Mouse (Mus musculus): ENCODE data around the gene Pgc.
A peak's percentile ranks its signal among the peaks of the same experiment; 100 is the strongest.

Gene Pgc

DNA sequence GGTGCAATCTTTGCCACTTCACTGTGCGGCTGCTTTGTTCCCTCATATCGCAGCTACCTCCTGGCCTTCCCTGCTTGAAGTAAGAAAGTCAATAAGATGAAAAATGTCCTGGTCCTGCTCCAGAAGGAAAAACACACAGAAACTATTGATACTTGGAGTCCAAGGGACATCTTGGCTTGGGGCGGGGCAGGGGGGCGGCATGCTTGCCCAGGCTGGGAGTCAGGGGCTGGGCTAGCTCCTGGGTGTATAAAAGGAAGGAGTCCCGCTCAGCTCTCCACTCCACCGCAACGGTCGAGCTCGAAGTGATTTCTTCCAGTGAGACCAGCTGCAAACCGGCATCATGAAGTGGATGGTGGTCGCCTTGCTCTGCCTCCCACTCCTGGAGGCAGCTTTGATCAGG, at the start of gene Pgc:
Pgc (plus strand) TSS at position 277 of the 400 bp plus-strand sequence.
- DNase-seq: no peak

DNA sequence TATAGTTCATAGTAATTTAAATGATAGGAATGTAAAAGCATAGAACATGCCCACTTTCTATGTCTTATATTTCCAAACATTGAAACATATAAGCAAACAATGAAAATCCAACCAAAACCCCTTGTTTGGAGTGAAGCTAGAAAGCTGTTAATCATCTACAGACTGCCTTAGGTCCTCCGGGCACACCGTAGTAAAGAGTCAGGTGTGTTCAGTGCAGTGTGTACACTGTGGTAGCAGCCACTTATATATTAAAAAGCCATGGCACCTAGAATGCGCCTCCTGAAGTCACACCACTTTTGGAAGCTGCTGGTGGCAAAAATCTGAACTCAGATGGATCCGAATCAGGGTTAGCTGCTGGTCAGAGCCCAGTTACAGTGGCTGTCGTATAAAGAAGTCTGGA, 48.4 kb upstream of the Pgc start:
- DNase-seq: no peak

DNA sequence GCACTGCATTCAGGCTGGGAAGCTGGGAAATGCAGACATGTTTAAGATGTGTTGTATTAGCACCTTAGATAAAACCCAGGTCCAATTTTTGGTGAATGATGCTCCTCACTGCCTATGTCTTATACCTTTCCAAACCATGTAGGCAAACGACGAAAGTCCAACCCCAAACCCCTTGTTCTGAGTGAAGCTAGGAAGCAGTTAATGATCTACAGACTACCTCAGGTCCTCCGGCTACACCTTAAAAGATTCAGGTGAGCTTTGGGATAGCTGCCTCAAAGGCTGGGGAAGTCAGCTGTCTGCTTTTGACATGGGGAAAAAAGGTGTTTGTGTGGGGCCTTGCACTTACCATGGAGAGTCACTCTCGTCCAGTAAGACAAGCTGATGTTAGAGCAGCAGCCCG, 47.9 kb upstream of the Pgc start:
- no peak for DNase-seq

DNA sequence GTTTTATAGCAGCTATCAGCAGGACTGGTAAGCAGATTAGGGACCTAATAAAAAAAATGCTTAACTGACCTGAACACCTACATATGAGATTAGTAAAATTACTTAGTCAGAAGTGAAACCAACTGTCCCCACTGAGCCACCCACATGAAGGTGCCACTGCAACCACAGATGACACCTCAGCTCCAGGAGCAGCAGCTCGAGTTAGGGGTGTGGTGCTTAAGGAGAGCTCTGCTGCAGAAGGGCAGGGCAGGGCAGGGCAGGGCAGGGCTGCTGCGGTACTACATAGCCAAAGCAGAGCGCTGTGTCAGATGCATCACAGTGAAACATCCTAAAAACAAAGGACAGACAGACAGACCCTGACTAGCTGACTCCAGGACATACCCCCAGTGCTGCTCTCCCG, 43.8 kb upstream of the Pgc start:
- DNase-seq: no peak

DNA sequence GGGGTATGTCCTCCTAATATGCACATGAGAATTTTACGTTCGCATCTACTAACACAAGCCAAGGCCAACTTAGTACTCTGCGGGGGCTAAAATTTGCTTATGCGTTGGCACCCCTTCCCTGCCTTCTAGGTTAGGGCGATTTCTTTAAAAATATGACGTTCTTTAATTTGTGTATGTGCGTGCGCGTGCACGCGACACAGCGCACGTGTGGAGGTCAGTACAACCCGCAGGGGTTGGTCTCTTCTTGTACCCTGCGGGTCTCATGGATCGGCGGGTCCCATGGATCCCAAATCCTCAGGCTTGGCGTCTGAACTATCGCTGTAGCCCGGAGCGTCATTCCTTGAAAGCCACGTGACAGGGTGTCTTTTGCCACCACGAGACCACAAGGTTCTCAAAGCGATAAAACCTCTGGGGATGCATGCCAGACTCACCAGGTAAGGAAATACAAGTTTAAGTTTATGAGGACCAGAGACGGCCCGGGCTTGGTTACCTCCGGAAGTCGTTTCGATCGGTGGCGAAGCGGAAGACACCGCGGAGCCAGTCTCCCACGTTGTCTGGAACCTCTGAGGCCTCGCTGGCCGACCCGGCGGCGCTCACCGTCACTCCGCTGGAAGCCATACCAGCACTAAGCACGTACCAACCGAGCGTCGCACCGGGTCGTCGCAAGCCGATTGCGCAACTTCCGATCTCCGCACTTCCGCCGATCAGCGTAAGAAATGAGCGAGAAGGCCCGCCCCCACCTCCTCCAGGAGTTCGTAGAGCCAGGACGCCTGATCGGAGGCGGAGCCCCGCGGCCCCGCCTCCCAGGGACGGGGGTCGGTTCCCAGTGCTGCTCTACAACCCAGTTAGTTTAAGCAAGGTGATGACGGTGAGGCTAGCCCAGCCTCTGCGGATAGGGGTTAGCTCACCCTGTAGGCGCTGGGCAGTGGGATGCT, 39.0 kb upstream of the Pgc start:
- peak; percentile 92 for DNase-seq

DNA sequence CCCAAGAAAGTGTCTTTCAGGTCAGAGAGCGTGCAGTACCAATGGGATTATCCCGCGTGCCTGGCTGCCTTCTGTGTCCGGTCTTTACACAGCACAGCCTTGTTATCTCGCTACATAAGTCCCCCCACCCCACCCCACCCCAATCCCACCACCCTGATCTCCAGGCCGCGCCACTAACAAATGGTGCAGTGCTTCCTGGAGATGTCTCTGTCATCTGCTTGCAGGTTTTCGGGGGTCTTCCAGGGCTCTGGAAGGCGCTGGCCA, 38.4 kb upstream of the Pgc start, which contains the start of gene Tomm6:
Tomm6 (minus strand) TSS at position 43 of the 264 bp plus-strand sequence.
- no peak for DNase-seq

DNA sequence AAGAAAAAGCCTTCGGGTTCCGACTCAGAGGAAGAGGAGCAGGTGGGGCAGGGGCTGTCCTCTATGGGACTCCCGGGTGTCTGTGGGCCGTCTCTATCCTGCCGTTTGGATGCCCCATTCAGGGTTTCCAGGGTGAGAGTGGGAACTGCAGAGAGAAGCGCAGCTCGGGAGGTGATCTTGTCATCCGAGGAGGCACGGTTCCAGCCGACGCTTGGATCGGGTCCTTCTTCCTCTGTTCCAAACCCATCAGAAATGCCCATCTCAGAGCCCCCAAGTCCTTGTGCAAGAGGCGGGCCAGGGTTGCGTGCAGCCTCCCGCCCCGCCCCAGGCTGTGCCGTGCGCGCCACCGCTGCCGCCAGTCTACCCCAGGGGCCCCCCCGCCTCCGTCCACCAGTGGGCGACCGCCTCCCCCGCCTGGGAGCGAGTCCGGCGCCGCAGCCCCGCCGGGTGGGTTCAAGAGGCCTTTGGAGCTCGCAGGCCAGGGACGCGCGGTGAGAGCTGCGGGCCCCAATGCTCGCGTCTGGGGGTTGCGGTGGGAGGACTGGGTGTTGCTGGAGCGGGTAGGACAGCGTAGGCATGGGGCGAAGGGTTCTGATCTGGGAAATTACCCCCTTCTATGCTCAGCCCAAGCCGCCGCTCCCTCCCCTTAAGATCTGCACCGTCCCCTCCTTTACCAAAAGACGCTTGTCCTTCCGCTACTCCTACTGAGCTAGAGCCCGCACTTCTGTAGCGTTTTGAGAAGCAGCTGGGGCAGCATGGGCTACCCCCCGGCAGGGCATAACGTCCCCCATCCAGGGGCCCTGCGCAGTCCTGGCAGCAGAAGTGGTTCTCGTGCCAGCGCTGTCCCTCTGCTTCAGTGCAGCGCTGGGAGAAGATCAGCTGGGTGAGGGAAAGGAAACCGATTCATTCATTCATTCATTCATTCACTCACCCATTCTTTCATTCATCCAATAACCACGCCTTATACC, 37.8 kb upstream of the Pgc start, which contains the start of gene Frs3:
Frs3 (plus strand) TSS at position 423 of the 968 bp plus-strand sequence.
- DNase-seq: peak; percentile 57

DNA sequence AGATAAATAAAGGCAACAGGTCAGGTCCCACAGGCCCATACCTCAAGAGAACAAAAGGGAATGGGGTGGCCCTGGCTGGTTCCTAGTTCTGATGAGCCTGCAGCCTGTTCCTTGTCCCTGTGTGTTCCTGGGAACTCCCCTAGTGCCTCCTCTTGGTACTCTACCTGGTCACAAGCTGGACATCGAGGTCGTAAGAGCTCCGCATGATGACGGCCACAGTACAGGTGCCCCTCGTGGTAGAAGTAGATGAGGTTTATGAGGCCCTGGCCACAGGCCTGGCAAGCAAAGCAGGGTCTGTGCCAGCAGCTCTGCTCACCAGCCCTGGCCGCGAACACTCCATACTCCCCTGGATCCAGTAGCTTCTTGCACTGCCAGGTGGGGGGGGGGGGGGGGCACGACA, 36.7 kb upstream of the Pgc start:
- no peak for DNase-seq

DNA sequence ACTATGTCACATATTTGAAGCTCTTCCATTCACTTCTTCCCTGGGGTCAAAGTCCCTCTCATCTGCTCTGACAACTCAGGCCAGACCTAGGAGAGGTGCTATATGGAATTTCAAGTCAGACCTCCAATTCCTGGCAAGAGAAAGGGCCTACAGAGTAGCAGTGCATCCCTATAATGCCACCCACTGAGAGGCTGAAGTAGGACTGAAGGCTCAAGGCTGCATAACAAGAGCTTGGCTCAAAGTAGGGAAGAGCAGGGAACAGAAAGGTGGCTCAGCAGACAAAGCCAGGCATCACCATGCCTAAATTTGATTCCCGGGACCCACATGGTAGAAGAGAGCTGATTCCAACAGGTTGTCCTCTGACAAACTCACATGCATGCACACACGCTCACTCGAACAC, 35.0 kb upstream of the Pgc start:
- no peak for DNase-seq

DNA sequence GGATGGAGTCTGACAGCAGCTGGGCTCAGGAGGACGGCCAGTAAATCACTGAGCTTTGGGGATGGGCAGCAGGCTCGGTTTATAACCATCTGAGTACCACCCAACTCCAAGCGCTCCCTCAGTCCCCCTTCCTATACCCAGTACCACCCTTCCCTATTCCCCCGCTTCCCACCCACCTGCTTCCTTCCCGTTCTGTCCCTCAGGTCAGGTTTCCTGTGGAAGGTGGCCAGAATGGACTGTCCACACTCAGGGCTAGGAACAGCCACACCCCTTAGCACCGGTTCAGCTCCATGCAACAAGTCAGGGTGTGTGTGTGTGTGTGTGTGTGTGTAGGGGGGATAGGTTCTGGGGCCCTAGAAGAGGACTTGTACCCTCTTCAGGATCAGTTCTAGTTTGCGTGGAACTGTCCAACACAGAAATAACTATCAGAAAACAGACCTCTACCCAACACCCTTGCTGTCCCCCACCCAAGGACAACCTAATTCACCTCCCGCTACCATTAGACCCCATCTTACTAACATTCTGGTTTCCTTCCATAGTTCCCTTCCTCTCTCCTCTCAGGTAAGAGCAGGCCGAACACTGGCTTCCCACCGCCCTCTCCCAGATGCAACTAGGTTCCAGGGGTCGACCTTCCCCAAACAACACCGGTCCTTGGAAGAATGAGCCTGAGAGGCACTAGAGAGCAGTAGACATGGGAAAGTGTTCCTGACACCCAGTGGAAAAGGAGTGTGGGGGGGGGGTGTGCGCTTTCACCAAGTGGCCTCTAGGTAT, 32.8 kb upstream of the Pgc start:
- no peak for DNase-seq

DNA sequence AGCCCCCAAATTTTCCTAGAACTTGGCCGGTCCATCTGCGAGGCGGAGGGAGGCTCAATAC, 32.4 kb upstream of the Pgc start, which contains the start of gene Gm21981:
Gm21981 (minus strand) TSS at position 14 of the 61 bp plus-strand sequence.
- DNase-seq: no peak

DNA sequence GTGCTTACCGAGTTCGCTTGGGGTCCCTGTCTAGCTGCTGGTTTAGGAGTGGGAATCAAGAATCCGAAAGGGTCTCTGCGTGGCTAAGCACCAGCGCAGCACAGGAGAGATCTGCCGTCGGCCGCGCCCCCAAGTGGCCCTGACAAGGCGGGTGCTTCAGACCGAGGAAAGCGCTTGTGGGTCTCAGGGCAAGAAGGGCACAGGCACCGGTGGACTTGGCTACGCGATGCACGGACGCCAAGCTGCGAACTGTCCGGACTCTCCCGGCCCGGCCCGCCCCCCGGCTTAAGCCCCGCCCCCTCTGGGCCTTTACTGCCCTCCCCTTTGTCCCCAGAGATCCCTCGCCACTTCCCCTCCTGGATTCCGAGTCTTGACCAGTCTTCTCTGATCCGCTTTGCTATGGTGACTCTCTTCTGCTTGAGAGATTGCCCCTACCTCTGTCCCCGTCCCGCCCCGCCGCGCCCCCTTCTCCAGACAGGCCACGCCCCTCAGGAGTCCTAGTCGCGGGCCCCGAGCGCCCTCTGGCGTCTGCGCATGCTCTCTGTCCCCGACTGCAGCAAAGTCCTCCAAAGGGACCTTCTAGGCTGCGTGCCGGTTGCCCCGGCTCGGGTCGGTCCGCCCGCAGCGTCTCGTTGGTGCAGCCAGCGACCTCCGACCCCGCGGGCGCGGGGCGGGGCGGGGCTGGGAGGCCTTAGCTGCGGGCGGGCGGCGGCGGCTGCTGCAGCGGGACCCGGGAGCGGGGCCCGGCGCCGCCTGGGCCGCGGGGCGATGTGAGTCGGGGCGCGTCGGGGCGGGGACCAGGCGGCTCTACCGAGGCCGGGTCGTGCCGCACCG, 31.9 kb upstream of the Pgc start, which contains the start of gene Prickle4:
Prickle4 (minus strand) TSS at position 234 of the 834 bp plus-strand sequence.
- DNase-seq: peak; percentile 97

DNA sequence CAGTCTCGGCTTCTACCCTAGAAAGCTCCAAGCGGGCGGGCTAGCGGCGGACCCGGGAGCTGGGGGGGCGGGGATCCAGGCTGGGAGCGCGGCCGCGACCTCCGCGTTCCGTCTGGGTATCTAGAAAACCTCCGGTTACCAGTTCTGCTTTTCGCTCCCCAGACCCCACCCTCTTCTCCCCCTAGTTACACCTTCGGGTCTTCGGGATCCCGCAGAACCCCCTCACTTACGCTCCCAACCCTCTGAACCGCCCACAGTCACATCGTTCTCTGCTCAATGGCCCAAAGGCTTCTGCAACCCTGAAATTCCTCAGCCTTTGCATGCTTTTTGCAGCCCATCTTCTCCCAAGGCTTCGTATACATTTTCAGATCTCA, 31.3 kb upstream of the Pgc start:
- no peak for DNase-seq

DNA sequence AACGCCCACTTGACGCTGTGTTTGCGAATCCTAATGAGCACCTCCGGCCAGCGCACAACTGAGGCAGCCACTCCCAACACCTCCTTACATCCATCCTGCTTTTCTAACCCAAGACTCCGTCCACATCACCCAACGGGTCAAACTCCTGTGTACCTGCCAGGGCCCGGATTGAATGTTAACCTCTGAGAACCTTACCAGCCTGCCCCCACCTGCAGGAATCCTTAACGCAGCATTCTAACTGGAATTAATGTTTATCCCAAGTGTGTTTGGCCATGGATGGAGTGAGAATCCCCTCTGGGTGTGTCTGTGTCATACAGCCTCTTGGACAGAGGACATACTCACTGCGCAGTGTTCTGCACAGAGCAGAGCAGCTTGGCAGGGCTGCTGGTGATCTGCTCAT, 28.5 kb upstream of the Pgc start:
- DNase-seq: no peak

DNA sequence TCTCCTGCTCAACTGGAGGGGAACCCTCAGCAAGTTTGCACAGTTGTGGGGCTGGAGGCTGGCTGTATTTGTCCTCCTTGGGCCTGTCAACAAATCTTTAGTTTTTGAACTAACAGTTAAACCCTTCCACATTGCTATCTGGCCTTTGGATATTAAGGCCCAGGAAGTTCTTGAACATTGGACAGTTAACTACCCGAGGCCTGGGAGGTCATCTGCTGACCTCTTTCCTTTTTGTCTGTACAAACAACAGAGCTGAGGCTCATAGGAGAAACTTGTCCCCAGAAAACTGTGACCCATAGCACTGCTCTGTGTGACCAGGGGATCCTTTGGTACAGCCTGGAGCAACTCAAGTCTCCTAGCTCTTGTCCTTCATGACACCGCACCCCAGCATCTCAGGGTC, 27.6 kb upstream of the Pgc start:
- DNase-seq: no peak

DNA sequence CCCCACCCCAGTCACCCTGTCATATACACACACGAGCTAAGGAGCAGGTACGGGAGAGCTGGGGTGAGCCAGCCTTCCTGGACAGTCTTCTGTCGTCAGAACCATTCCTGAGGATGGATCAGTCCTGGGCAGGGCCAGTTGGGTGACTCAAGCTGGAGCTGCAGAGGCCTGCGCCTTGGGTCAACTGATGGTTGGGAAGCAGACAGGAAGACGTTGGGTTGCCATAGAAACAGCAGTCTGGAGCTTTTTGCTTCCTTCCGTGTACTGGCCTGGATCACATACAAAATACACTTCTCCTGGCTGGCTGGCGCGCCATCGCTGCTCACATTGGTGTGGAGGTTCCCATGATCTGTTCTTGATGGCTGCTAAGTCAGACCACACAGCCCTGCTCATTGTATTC, 24.8 kb upstream of the Pgc start:
- no peak for DNase-seq

DNA sequence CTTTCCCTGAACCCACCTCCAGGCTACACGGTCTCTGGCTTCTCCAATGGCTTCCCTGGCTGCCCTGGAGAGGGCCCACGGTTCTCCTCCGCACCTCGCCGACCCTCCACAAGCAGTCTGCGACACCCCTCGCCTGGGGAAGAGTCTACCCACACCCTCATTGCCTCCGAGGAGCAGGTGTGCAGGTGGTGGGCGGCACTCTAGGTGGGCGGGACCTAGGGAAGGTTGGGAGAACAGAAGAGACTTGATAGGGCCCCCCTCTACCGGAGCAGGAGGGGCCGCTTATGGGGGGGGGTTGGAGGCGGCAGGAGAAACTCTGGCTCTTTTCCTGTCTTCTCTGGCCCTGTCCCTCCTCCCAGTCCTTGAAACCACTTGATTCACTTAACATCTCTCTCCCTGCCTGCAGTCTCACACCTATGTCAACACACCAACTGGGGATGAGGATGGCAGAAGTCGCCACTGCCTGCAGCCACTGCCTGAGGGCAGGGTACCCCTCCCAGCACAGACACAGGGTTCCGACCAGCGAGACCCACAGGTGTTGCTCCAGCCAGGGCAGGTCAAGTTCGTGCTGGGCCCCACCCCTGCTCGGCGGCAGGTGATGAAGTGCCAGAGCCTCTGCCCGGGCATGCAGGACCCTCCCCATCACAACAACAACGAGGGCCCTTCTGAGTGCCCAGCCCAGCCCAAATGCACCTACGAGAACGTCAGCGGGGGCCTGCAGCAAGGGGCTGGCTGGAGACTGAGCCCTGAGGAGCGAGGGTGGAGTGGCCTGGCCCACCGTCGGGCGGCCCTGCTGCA, 23.9 kb upstream of the Pgc start:
- no peak for DNase-seq

DNA sequence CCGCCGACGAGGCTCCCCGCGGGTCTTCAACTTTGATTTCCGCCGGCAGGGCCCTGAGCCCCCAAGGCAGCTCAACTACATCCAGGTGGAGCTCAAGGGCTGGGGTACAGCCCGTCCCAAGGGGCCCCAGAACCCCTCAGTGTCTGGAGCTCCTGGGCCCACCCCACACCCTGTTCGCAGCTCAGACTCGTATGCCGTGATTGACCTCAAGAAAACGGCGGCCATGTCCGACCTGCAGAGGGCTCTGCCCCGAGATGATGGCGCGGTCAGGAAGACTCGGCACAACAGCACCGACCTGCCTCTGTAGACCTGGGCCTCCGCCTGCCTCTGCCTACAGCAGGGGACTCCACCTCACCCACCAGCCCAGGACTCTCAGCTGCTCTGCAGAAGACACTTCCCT, 23.1 kb upstream of the Pgc start:
- DNase-seq: no peak

DNA sequence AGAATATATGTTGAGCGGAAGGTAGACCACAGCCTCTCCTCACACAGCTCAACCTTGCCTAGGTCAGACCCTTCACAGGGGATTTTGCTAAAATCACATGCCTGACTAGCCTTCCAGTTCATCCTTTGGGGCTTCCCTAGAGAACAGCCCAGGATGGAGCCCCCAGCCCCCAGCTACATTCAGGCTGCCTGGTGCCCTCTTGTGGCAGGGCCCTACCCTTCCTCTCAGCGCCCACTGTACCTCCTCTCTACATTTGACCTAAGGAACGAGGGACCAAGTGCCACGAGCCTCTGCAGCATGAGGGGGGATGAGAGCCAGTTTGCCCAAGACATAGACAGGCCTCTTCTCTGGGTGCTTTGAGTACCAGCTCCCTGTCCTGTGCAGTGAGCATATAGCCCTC, 21.9 kb upstream of the Pgc start:
- DNase-seq: peak; percentile 23

DNA sequence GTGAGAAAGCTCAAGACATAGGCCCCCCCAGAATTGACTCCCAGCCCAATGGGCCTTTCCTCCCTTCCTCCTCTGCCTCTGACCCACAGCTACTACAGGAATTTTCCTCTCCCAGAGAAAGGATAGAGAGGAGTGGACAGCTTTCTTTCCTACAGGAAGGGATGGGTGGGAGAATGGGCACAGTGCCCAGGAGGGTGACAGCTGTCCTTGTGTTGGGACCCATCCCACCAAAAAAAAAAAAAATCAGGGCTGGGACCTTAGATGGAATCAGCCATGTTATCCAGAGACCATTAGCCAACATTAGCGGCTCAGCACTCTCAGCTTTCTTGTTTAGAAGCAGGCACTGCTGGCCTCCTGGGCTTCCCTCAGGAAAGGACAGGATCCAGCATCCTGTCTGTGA, 20.4 kb upstream of the Pgc start:
- DNase-seq: no peak

DNA sequence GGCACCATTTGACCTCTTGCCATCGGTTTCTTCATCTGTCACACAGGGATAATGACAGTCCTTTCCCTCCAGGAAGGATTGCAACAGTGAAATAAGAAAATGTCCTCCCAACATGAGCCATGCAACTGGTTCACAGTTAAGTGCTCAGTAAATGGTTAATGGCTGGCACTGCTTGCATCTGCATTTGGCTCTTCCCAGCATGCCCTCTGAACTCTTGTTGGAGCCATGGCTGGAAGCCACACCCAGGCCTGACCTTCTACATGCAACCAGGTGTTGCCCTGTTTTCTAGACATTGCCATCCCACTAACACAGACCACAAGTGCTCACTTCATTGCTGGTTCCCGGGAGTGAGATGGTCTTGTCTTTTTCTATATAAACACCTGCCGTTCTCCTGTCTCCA, 18.7 kb upstream of the Pgc start:
- no peak for DNase-seq

DNA sequence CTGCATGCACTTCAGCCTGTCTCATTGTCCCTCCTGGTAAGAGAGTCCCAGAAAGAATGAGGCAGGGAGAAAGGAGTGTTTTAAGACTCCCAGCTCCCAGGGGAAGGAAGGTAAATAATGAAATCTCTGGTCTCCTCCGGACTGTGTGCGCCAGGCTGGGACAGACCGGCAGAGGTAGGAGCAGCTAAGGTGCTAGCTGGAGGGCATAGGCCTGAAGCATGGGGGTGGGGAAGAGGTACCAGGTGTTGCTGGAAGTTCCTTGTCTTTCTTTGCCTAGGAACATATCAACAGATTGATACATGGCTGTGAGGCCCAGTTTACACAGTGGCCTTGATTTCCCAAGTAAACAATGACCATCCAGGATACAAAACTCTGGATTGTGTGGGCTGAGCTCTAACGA, 17.7 kb upstream of the Pgc start:
- no peak for DNase-seq

Measured in thymus, postnatal 25 days (tissue).